ENCODE assay signal across 9 mouse cellular contexts in genomic region chr10:91249681-91250195, GRCm38 (mm10).
DNase-seq lines count a peak whose midpoint lies in the region; ATAC-seq and TF ChIP-seq lines count a peak whose summit lies in the region.
"Had no signal": no experiment of that assay in that cellular context is flagged by ENCODE, and none has a peak within 500 bp of the region (broad histone marks: within the 10 kb centered on the region; RNA-seq: fewer than 3 reads in every experiment).

No protein-coding gene starts in this region.

- H3K4me3 ChIP-seq in heart, embryonic 12.5 days = 0 out of 2 replicates have a peak overlapping the region, but pooled peaks have one; percentile 4
- no peak overlapping the region for H3K4me3 ChIP-seq in lung, postnatal 0 days (ENCODE audit: low read depth, low read length)
- peak overlapping the region; percentile 13 for H3K4me3 ChIP-seq in heart, embryonic 16.5 days (ENCODE audit: low read length)
- H3K4me3 ChIP-seq in neural tube, embryonic 14.5 days (ENCODE audit: low read depth, low read length) = no peak overlapping the region

- no peak overlapping the region for H3K9ac ChIP-seq in heart, embryonic 12.5 days
- H3K9ac ChIP-seq in lung, postnatal 0 days (replicated peaks; ENCODE audit: low read depth) = no peak overlapping the region
- H3K9ac ChIP-seq in heart, embryonic 16.5 days (ENCODE audit: low read length) = peak overlapping the region; percentile 5; the same call in 1 of the 2 replicates
- no peak overlapping the region for H3K9ac ChIP-seq in neural tube, embryonic 14.5 days (replicated peaks; ENCODE audit: low read depth, low read length)

- no peak for TF ChIP-seq CTCF in lung, postnatal 0 days (IDR thresholded peaks at IDR 0.05)

- DNase-seq in heart, postnatal 36 days = no peak
- DNase-seq in lung, postnatal 0 days (ENCODE audit: low spot score) = no peak
- DNase-seq in lung, postnatal 4 days = no peak
- no peak for DNase-seq in thymus, postnatal 10 days (ENCODE audit: low spot score in 2 of 2)

- H3K4me2 ChIP-seq in heart, embryonic 12.5 days = peak overlapping the region; percentile 43
- H3K4me2 ChIP-seq in lung, postnatal 0 days (replicated peaks; ENCODE audit: low read depth, low read length) = peak overlapping the region; percentile 38
- peak overlapping the region; percentile 44 for H3K4me2 ChIP-seq in heart, embryonic 16.5 days (ENCODE audit: low read depth, low read length)
- H3K4me2 ChIP-seq in neural tube, embryonic 14.5 days (ENCODE audit: low read depth, low read length) = peak overlapping the region; percentile 29; the same call in 1 of the 2 replicates

- H3K27ac ChIP-seq in heart, embryonic 12.5 days (ENCODE audit: poor library complexity, severe bottlenecking) = no peak overlapping the region
- no peak overlapping the region for H3K27ac ChIP-seq in lung, postnatal 0 days (ENCODE audit: low read length)
- H3K27ac ChIP-seq in heart, embryonic 16.5 days (ENCODE audit: low read length) = no peak overlapping the region
- no peak overlapping the region for H3K27ac ChIP-seq in neural tube, embryonic 14.5 days (ENCODE audit: low read depth, low read length)

- H3K4me1 ChIP-seq in heart, embryonic 12.5 days (replicated peaks) = no peaks in the 10 kb centered on the region
- no peaks in the 10 kb centered on the region for H3K4me1 ChIP-seq in lung, postnatal 0 days (ENCODE audit: insufficient read depth, low read depth, low read length)
- H3K4me1 ChIP-seq in heart, embryonic 16.5 days (ENCODE audit: control insufficient read depth, insufficient read depth, low read length) = no peaks in the 10 kb centered on the region
- no peaks in the 10 kb centered on the region for H3K4me1 ChIP-seq in neural tube, embryonic 14.5 days (ENCODE audit: control insufficient read depth, insufficient read depth, low read length)

- no peaks in the 10 kb centered on the region for H3K27me3 ChIP-seq in heart, embryonic 12.5 days (replicated peaks)
- no peaks in the 10 kb centered on the region for H3K27me3 ChIP-seq in lung, postnatal 0 days (replicated peaks; ENCODE audit: insufficient read depth, low read length)
- H3K27me3 ChIP-seq in heart, embryonic 16.5 days (ENCODE audit: control insufficient read depth, insufficient read depth, low read length) = no peaks in the 10 kb centered on the region
- H3K27me3 ChIP-seq in neural tube, embryonic 14.5 days (ENCODE audit: control insufficient read depth, insufficient read depth, low read length) = no peaks in the 10 kb centered on the region

- intact Hi-C loops in heart, postnatal 36 days (cut with DNase I) = no loop called here

- no peaks in the 10 kb centered on the region for H3K9me3 ChIP-seq in heart, embryonic 12.5 days (replicated peaks)
- H3K9me3 ChIP-seq in lung, postnatal 0 days (ENCODE audit: low read length) = no peaks in the 10 kb centered on the region
- H3K9me3 ChIP-seq in heart, embryonic 16.5 days (replicated peaks; ENCODE audit: control insufficient read depth, low read length) = no peaks in the 10 kb centered on the region; the same call in 1 of the 2 replicates
- H3K9me3 ChIP-seq in neural tube, embryonic 14.5 days (ENCODE audit: control insufficient read depth, low read length) = no peaks in the 10 kb centered on the region

- no peak for TF ChIP-seq EP300 in lung, postnatal 0 days (IDR thresholded peaks at IDR 0.05)

- H3K36me3 ChIP-seq in heart, embryonic 12.5 days = no peaks in the 10 kb centered on the region
- no peaks in the 10 kb centered on the region for H3K36me3 ChIP-seq in lung, postnatal 0 days (ENCODE audit: insufficient read depth, low read length)
- H3K36me3 ChIP-seq in heart, embryonic 16.5 days (ENCODE audit: control insufficient read depth, insufficient read depth) = no peaks in the 10 kb centered on the region
- H3K36me3 ChIP-seq in neural tube, embryonic 14.5 days (ENCODE audit: control insufficient read depth, insufficient read depth, low read length) = no peaks in the 10 kb centered on the region

- WGBS in heart, embryonic 12.5 days = 53% methylated on average over 18 of the region's 18 CpGs
- WGBS in lung, postnatal 0 days = 43% methylated on average over 18 of the region's 18 CpGs
- 51% methylated on average over 18 of the region's 18 CpGs for WGBS in heart, embryonic 16.5 days
- WGBS in neural tube, embryonic 14.5 days = 34% methylated on average over 18 of the region's 18 CpGs

- ATAC-seq in heart, embryonic 12.5 days (ENCODE audit: insufficient number of reproducible peaks, low FRiP score) = no peak
- ATAC-seq in lung, postnatal 0 days = no peak
- no peak for ATAC-seq in heart, embryonic 16.5 days (replicated peaks; ENCODE audit: extremely low read depth, insufficient read depth, low FRiP score)
- ATAC-seq in neural tube, embryonic 14.5 days (ENCODE audit: low read depth) = no peak
- ATAC-seq in activated CD4-positive, CD25-positive, alpha-beta regulatory T cell, adult 4 months = no peak
- ATAC-seq: CD4-positive, CD25-positive, alpha-beta regulatory T cell, adult 4 months had no signal

Comparison
In these comparisons a context has a peak if more than half of its experiments do, and no peak if none do; other contexts are left out.
1. H3K4me3 ChIP-seq: peak in heart, embryonic 12.5 days (single experiment) and heart, embryonic 16.5 days (single experiment); none in lung, postnatal 0 days (single experiment) and neural tube, embryonic 14.5 days (single experiment).
2. Peak in every context shown above with its lines, with median percentiles within 50 percentile points of each other: H3K4me2 ChIP-seq.